Mouse (Mus musculus): ENCODE results near the gene Denr. TPM values are rescaled to one million over a fixed set of nuclear protein-coding genes. Genes with fewer than 3 reads are reported as not detected.

Denr gene
- 106 TPM for polyA plus RNA-seq (2017; shearing (Covaris generic))

GRCm38 (mm10) chr5:123906976-123907630 lies at the start of gene Denr:
TSS of gene Denr (plus strand) at chr5:123907175.

DNA sequence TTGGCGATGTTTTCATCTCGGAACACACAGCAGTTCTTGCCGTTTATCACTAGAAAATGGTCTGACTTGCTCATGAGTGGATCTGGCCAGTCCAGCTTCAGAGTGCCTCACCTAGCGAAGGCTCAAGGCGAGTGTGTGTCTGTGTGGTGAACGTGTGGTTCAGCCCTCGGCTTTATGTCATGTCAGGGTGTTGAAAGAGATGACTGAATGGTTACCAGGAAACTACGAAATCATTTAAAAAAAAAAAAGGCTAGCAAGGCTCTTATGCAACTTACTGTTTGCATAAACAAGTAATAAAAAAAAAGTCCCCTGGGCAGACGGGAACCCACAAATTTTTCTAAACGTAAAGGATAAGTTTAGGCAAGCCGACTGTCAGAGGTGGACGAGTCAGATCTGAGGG lies 41.6 kb upstream of the Denr start, which contains the start of gene Hcar2:
TSS of gene Hcar2 (minus strand) at position 135 of the 400 bp plus-strand sequence.

GRCm38 (mm10) chr5:123879928-123880327 lies 27.0 kb upstream of the Denr start, which contains the start of gene Hcar1:
TSS of gene Hcar1 (minus strand) at chr5:123880020.

GRCm38 (mm10) chr5:123927118-123927517 lies 20.1 kb downstream of the Denr start, which contains the start of gene Gm43518:
TSS of gene Gm43518 (plus strand) at chr5:123927418.

GRCm38 (mm10) chr5:123930508-123930989 lies 23.6 kb downstream of the Denr start, which contains the start of gene Ccdc62:
TSS of gene Ccdc62 (plus strand) at chr5:123930679.

GRCm38 (mm10) chr5:123973299-123974178 lies 66.6 kb downstream of the Denr start, which contains the start of gene Hip1r:
TSS of gene Hip1r (plus strand) at chr5:123973628.

Other genes starting within 250 kb of the Denr start
- gene Clip1, start 222.6 kb upstream of the Denr start, polyA plus RNA-seq (2017; shearing (Covaris generic)) = 106 TPM
- gene Zcchc8, start 186.1 kb upstream of the Denr start, polyA plus RNA-seq (2017; shearing (Covaris generic)) = 128 TPM
- gene Rsrc2, start 157.8 kb upstream of the Denr start, polyA plus RNA-seq (2017; shearing (Covaris generic)) = 207 TPM
- 3.2 TPM for gene Kntc1, start 157.5 kb upstream of the Denr start, polyA plus RNA-seq (2017; shearing (Covaris generic))
- 1.2 TPM for gene Hcar2, start 41.7 kb upstream of the Denr start, polyA plus RNA-seq (2017; shearing (Covaris generic))
- not detected for gene Hcar1, start 27.2 kb upstream of the Denr start, polyA plus RNA-seq (2017; shearing (Covaris generic))
- gene Gm43518, start 20.2 kb downstream of the Denr start, polyA plus RNA-seq (2017; shearing (Covaris generic)) = 5.3 TPM
- gene Ccdc62, start 23.5 kb downstream of the Denr start, polyA plus RNA-seq (2017; shearing (Covaris generic)) = 7.5 TPM
- 77.8 TPM for gene Hip1r, start 66.5 kb downstream of the Denr start, polyA plus RNA-seq (2017; shearing (Covaris generic))
- 62.1 TPM for gene Vps37b, start 125.1 kb downstream of the Denr start, polyA plus RNA-seq (2017; shearing (Covaris generic))
- 58.8 TPM for gene Abcb9, start 188.6 kb downstream of the Denr start, polyA plus RNA-seq (2017; shearing (Covaris generic))
- gene Ogfod2, start 205.1 kb downstream of the Denr start, polyA plus RNA-seq (2017; shearing (Covaris generic)) = 37.3 TPM
- 110 TPM for gene Arl6ip4, start 208.9 kb downstream of the Denr start, polyA plus RNA-seq (2017; shearing (Covaris generic))

Data from inflammation-experienced regulatory T-cells, adult 16 weeks (primary cell).